Mouse (Mus musculus): ENCODE measurements at regions not wholly inside any gene's neighbourhood (a gene's known extent, or its start where the extent isn't known, plus 50 kb on each side); places are given as distances from the start of the nearest gene placed in this dataset.

DNA sequence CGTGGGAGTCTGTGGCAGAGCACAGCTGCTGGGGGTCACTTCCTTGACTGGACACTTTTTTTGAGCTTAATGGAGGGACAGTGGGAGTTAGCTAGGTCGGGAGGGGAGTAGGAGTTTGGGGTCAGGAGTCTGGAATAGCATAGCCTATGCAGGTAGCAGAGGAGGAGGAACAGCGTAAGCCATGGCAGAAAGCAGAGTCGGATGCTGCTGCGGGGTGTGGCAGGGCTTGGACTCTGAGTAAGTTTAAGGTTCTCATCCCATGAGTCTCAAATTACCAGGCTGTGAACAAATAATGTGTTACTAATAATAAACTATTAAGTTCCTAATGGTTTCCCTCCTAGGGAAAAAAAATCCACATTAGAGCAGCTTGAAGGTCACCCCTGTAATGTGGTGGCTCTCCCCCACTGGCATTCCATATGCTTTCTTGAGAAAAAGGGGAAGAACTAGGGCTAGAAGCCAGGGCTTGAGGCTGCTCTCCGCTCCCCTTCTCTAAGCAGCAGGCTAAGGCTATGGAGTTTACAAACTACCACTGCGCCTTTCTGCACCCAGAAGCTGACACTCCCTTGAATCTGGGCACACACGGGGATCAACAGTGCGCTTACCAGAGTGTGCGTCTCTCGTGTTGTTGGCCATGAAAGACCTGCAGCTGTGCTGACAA is 213.4 kb upstream of the Pgrmc2 start:
- no peak for DNase-seq (ENCODE audit: low spot score)

DNA sequence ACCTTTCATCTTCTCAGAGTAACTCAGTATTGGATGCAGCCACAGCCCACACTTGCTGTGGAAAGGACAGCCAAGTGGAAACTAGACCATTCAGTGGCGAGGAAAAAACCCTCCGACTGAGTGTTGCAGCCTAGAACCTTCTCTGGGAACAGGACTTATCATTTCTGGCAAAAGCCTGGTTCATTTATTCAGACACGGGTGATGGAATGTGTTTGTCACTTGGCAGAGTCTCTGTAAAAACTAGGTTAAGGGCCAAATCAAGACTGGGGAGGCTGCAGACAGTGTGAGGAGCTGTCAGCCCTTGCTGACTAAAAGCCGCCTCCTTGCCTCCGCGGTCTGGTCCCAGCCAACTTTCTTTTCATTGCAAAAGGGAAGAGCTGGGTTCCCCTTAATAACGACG is 212.3 kb upstream of the Pgrmc2 start:
- DNase-seq (ENCODE audit: low spot score), result no peak

DNA sequence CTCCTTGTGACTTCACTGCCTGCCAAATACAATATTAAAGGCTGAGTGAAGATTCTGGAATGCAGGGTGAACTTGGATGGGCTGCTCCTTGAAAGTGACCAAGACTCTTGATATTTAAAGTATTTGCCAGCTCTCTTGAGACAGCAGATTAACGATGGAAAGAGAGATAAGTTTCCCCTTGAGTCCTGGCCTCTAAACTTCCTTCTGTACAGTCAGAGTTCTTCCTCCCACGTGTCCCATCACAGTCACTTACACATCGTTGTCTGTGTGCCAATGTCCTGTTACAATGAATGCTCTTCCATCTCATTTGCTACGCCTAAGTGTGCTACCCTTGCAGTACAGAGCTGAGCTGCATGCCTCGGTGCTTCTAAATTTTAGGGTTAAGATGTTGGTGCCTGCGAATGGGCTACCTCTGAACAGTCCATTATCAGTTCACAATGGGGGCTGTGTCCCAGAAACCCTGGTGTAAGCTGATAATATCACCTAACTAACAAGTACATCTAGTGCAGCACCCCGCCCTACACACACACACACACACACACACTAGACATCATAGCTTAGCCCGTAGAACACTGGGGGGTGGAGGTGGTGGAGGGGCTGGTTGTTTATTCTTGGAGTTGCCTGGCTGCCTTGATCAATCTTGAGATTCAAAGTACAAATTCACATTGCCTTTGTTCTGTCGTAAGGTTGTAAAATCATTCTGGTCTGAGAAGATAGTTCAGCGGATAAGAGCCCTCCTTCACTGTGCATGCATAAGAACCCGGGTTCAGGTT is 207.9 kb upstream of the Pgrmc2 start:
- DNase-seq (ENCODE audit: low spot score), result no peak

DNA sequence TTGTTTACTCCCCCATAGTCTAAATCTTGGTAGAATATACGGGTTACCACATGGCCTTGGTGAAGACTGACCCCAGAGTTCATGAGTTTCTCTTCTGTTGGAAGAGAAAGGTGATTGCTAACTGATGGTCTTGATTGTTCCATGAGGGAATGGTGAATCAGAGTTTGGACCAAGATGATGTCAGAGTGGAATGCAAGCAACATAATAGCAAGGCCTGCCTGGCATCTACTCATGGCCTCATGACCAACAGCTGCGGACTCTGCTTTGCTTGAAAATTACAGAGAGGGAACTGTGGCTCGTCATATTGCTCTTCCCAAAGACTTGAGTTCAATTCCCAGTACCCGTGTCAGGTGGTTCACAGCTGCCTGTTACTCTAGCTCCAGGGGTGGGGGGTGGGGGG is 205.9 kb upstream of the Pgrmc2 start:
- no peak for DNase-seq (ENCODE audit: low spot score)

DNA sequence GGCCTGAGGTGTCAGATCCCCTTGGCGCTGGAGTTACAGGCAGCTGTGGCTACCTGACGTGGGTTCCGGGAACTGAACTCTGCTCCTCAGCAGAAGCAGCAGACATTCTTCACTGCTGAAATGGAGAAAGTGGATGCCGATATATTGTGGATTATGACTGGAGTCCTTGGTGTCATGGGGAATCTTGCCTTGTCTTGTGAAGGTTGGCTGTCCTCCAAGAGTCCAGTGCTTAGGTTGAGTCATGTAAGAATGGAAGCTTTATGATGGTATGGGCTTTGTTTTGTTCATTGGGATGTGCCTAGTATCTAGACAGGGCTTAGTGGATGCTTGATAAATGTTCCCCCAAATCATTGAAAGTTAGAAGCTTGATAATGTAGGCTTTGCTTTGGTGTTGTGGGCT is 205.2 kb upstream of the Pgrmc2 start:
- DNase-seq (ENCODE audit: low spot score), result no peak

DNA sequence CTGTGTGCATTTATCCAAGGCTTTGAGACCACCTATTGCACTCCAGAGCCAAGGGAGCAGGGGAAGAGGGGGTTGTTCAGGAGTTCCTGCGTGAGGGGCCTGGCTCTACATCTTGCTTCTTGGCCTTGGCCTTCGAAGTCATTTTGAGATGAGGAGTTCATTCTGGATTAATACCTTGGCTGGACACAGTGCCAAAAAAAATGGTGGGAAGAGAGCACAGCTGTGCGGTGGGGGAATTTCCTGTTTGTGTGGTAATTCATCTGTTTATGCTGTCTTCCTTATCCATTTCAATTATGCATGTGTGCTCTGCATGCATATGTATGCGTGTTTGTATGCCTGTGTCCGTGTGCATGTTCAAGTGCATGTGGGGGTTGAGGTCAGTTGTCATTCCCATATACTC is 202.5 kb upstream of the Pgrmc2 start:
- DNase-seq (ENCODE audit: low spot score), result no peak

DNA sequence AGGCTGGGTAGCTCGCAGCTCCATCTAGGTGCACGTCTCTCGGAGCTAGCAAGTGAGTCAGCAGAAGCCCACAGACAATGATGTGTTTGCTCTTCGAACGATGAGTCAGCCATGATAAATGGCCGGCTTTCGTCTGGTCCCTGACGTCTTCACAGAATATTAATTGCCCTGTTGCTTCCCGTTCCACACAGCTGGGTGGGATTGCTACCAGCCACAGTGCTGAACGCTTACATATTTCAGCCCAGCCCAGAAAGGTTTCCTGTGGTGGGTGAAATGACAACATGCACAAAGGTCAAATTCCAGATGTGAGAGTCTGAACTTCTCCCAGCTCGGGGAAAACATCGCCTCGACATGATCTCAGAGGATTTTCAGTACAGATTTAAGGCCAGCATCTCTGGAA is 202.1 kb upstream of the Pgrmc2 start:
- DNase-seq (ENCODE audit: low spot score), result no peak

DNA sequence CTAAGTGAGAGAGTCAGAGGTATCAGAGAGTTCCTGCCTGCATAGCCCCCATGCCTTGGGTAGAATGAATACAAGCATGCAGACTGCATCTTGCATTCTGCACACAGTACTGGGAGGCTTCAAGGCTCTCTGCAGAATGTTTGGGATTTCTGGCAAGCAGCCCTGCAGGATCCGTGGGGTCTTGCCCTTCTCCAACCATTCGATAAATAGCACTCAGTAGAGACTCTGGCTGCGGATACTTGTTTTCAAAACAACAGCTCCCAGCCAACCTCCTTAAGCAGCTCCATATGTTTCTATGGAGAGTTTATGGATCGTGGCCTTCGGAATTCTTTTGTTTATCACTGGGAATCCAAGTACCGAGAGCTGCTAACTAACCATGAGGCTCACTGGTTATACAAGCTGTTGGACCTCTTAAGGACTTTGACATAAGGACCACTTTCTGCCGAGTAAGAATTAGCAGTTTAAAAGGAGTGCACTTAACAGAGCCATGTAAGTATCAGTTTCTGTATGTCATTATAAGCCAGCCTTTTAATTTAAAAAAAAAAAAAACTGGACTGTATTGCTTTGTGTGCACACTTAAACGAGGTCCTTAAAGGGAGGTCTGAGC is 199.7 kb upstream of the Pgrmc2 start:
- no peak for DNase-seq (ENCODE audit: low spot score)

DNA sequence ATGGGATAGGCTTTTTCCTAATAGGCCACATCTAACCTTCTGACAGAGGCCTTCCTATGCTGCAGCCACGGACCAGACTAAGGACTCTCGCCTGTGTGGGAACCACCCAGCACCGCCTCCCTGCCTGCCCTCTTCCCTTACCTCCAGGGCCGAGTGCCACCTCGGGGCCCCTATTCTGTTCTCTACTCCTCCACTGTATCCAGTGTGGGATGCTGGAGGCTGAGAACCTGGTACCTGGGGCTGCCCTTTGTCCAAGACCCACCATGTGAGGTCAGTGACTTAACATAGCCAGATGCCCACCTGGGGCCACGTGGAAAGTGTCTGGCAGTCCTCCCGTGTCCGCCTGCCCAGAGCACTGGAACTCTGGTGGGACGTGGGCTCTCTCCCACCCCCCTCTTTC is 193.2 kb upstream of the Pgrmc2 start:
- no peak for DNase-seq (ENCODE audit: low spot score)

DNA sequence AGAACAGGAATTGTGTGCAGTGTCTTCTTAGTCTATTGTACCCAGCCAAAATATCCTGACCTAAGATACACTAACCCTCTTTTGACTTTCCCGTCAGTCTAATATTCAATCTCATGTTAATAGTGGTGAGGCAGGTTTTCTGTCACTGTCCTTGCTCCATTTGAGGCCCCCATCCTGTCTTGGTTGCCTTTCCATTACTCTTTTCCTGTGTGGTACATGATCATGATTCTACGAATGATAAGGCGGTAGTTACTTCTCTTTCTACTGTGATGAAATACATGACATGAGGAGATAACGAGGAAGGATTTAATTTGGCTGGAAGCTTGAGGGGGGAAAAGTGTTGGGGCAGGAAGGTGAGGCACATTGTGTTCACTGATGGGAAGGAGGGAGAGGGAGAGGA is 185.7 kb upstream of the Pgrmc2 start:
- DNase-seq (ENCODE audit: low spot score), result no peak

DNA sequence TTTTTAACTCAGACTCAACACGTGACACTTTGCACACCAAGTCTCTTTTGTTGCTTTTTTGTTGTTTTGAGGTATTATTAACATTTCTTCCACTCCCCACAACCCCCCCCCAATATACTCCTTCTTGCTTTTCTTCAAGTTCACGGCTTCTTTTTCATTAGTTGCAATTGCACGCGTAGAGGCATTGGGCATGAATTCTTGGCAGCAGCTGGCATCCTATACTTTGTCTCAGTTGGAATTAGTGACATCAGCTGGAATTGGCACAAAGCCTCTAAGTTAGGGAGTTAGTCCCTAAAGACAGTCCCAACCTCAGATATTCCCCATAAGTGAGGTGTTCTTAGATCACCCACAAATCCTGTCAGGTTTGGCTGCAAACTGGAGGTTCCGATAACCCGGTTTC is 183.4 kb upstream of the Pgrmc2 start:
- no peak for DNase-seq (ENCODE audit: low spot score)

DNA sequence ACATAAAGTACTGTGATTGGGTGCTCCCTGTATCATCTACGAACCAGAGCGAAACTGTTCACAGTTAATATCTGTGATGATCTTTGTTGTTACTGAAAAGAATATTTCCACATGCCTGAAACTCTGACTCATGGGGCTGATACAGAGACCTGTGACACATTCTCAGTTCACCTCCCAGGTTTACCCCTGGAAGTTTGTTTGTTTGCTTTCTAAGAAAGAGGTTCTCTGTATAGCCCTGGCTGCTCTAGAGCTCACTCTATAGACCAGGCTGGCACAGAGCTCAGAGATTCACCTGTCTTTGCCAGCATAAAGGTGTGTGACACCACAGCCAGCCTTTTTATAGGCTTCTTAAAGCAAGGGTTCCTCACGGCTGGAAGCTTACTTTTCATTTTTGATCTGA is 182.6 kb upstream of the Pgrmc2 start:
- no peak for DNase-seq (ENCODE audit: low spot score)

DNA sequence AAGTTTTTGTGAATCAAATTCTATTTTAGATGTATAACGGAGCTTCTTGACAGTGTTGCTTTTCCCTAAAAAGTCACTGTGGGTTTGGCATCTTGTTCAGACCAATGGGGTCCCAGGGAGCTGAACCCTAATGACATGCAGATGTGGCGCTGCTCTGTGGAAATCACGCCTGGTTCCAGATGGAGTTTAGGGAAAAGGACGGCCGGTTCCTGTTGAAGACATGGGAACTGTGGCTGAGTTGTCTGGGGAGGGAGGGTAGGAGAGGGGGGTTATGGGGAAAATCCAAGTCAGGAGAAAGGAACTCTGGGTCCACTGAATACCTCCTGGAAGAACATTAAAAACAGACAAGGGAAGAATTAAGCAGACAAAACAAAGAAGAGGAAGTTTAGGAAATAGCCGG is 175.4 kb upstream of the Pgrmc2 start:
- DNase-seq (ENCODE audit: low spot score), result no peak

DNA sequence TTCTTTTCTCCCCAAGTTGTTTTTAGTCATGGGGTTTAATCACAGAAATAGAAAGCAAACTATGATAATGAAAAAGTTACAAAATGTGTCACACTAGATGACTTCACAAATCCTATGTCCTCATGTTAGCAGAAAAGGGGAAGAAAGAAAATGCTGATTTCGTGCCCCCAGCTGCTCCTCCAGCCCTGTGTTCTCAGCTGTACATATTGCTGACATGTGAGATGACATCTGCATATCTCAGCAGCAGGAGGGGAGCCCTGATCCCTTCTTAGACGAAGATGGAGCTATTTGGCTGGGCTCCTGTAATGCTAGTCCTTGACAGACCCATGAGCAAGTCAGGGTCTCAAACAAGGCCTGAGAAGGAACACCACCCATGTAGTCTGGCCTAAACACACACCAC is 162.1 kb upstream of the Pgrmc2 start:
- no peak for DNase-seq (ENCODE audit: low spot score)

DNA sequence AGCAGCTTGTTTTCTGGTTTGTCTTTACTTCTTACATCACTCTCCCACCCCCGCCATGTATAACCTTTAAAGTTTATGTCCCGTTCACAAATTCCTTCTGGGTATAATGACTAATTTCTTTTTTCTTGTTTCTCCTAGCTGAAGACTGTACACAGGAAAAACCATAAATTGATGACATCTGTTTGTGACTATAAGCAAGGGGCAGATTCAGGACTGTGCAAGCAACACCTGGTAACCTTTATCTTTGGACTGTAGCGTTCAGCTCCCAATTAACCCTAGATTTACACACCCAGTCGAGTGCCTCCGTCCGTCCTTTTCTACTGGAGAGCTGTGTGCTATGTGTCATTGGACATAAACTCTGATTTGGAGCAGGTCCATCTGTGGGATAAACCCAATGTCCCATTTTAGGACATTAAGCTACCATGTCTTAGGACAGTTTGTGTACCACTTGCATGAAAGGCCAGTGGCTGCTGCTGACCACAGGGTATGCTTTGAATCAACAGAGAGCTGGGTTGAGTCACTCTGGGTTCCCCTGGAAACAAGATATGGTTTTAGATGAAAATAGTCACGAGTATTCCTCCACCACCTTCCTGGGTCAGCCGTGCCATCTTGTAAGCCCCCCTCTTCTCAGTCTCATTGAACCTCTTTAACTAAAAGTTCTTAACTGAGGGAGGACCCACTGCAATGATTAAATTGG is 159.2 kb upstream of the Pgrmc2 start:
- DNase-seq (ENCODE audit: low spot score), result no peak

DNA sequence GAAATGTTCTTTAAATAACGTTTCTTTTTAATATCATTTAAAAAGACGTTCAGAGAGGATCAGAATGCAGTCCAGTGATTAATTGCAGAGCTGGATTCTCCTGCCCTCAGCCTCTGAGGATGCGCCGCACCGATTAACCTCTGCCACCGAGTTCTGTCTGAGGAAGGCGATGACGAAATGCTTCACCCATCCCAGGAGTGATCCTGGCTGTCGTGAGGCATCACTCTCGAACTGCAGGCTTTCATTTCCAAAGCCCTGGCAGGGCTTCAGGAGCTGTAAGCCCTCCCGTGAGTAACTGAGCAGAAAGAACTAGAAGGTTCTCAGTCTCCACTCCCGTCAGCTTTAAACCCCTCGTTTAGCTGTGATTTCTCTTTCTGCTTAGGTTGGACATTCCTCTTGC is 157.0 kb upstream of the Pgrmc2 start:
- DNase-seq (ENCODE audit: low spot score), result no peak

DNA sequence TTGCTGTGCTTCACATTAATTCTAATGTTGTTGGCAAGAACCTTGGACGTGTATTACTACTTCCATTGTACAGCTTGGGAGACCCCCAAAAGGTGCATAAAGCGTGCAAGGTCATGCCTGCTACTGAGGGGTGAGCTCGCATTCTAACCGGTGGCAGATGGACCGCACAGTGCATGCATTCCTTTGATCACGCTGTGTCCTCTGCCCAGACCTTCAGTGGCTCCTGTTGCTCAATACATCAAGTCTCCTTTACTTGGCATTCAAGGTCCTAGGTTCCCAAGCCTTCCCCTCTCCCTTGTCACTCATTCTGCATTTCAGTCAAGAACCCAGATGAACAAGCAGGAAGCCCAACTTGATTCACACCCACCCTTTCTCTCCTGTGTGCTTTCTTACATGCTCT is 156.4 kb upstream of the Pgrmc2 start:
- DNase-seq (ENCODE audit: low spot score), result no peak

DNA sequence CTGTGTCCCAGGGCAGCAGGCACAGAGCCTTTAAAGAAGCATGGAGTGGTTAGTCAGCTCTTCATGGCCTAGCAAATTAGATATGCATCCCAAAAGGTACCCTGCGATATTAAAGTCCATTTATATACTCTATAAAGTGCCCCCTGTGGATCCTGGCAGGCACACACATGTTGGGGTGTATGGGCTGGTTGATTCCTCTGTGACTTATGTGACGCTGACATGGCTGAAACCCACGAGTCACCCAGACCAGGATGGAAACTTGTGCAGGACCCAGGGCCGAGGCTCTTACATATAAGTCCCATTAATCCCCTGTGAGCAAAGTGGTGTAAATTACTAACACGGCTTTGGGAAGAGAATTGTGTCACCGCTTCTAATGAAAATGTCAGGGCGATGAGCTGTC is 155.2 kb upstream of the Pgrmc2 start:
- no peak for DNase-seq (ENCODE audit: low spot score)

DNA sequence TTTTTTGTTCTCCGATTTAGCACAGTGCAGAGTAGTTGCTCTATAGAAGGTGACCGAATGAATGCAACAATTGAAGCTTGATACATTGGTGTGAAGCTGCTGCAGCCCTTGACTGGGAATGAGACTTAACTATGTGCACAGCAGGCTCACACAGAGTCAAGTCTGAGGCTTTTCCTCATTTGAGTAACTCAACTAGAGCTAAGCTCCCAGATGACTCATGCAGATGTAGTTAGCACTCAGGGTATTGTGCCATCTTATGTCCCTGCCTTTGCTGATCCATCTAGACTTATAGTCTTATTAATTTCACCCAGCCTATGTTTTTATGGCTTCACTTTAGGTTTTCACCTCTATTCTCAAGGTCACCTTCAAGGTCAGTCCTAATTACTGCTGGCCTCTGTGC is 152.8 kb upstream of the Pgrmc2 start:
- DNase-seq (ENCODE audit: low spot score), result no peak

DNA sequence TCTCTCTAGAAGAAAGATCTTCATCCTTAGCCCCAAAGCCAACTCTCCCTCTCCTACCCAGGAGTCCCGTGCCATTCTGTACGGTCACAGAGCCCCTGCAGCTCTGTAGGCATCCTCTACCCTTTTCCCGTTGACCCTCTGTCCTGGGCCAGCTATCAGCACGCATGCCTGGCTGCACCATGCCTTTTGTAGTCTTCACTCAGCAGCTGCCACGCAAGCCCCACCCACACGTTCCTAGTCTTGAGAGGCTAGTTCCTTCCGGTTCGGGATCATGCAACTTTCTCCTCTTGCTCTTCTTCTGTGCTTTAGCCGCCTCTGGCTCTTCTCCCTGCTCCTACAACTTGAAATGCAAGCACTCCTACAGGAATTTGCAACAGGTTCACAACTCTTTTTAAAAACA is 152.1 kb upstream of the Pgrmc2 start:
- DNase-seq (ENCODE audit: low spot score), result no peak

DNA sequence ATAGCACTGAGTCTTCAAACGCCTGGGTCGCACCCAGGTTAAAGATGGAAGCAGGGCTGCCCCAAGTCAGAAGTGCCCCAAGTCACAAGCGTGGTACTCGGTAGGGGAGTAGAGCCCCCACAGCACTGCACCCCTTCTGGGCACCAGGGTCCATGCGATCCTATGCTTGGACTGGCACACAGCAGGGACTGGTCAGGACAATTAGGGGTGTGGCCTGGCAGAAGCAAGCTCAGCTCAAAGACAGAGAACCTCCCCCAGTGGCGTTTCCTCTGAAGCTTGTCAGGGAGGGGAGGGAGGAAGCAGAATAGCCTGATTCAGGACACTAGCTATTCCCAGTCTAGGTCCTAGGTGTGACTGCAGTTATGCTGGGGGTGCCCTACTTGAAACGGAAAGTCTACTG is 151.3 kb upstream of the Pgrmc2 start:
- no peak for DNase-seq (ENCODE audit: low spot score)

DNA sequence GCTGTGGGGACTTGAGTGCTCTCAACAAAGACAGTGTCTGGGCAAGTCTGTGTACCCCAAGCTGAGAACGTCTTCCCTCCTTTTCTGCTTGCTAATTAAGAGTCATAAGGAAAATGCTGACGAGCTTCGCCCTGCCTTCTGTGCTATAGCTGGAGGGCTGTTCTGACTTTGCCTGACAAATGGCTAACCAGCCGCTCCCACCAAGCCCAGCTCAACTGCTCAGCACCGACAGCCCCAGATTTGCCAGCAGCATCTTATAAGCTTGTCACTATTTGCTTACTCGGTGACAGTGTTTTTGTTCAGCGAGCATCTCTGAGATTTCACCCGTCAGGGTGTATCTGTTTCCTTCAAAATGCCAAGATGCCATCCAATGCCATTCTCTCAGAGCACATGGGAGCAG is 150.6 kb upstream of the Pgrmc2 start:
- no peak for DNase-seq (ENCODE audit: low spot score)

DNA sequence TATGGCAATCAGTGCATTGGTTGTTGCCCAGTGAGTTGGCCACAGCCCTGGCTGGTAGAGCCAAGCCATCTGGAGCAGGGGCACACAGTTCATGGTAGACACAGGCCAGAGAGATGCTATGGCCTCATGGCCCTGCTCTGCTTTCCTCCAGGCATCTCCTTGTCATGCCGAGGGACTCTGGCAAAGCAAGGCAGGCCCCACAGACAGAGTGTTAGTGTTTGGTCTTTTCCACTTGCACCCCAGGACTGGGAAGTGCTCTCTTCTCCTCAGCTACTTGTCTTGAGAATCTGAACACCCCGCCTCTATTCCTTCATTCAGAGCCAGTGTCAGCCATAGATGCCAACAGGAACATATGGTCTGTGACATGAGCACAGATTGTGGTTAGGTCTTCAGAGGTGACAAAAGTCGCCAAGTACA is 148.1 kb upstream of the Pgrmc2 start:
- DNase-seq (ENCODE audit: low spot score), result no peak
